Mouse (Mus musculus): ENCODE data around the gene Fzd9. TPM values are rescaled to one million over a fixed set of nuclear protein-coding genes. Genes with fewer than 3 reads are reported as not detected.

The Fzd9 gene
- polyA plus RNA-seq, 1 experiment from 2014 or later = 0.61 TPM

- no peaks in the 10 kb centered on the region for H3K36me3 ChIP-seq
- no peak overlapping the region for H3K9ac ChIP-seq
- WGBS = 73% methylated on average over 8 of the region's 8 CpGs
- no peak overlapping the region for H3K4me3 ChIP-seq
- H3K4me1 ChIP-seq = peaks cover 5% of the 10 kb centered on the region
- no peaks in the 10 kb centered on the region for H3K9me3 ChIP-seq
- no peak for ATAC-seq (ENCODE audit: borderline replicate concordance, extremely low read depth, low FRiP score, low TSS enrichment)
- no peak overlapping the region for H3K27ac ChIP-seq
- H3K27me3 ChIP-seq = no peaks in the 10 kb centered on the region
- no peak overlapping the region for H3K4me2 ChIP-seq
Measured at GRCm38 (mm10) chr5:135269451-135269850, 18.4 kb upstream of the Fzd9 start.

- H3K27ac ChIP-seq = peak overlapping the region; percentile 56
- no peak overlapping the region for H3K9ac ChIP-seq
- no peaks in the 10 kb centered on the region for H3K9me3 ChIP-seq
- H3K4me3 ChIP-seq = no peak overlapping the region; the same call in 1 of the 2 replicates
- 27% methylated on average over 9 of the region's 9 CpGs for WGBS
- H3K4me2 ChIP-seq = peak overlapping the region; percentile 49
- no peaks in the 10 kb centered on the region for H3K27me3 ChIP-seq
- H3K36me3 ChIP-seq = no peaks in the 10 kb centered on the region
- peak; percentile 45; the same call in 1 of the 2 replicates for ATAC-seq (ENCODE audit: borderline replicate concordance, extremely low read depth, low FRiP score, low TSS enrichment)
- peaks cover 11% of the 10 kb centered on the region for H3K4me1 ChIP-seq
Measured at GRCm38 (mm10) chr5:135264548-135264947, 13.5 kb upstream of the Fzd9 start.

- ATAC-seq (ENCODE audit: borderline replicate concordance, extremely low read depth, low FRiP score, low TSS enrichment) = peak; percentile 84
- H3K36me3 ChIP-seq = no peaks in the 10 kb centered on the region
- H3K9me3 ChIP-seq = no peaks in the 10 kb centered on the region
- H3K4me1 ChIP-seq = peaks cover 11% of the 10 kb centered on the region
- 11% methylated on average over 17 of the region's 17 CpGs for WGBS
- H3K4me2 ChIP-seq = peak overlapping the region; percentile 49
- H3K27ac ChIP-seq = peak overlapping the region; percentile 56
- H3K4me3 ChIP-seq = peak overlapping the region; percentile 13; the same call in 1 of the 2 replicates
- no peak overlapping the region for H3K9ac ChIP-seq
- H3K27me3 ChIP-seq = no peaks in the 10 kb centered on the region
Measured at GRCm38 (mm10) chr5:135263866-135264503, 13.0 kb upstream of the Fzd9 start.

- peak overlapping the region; percentile 56 for H3K4me2 ChIP-seq
- no peaks in the 10 kb centered on the region for H3K27me3 ChIP-seq
- H3K4me1 ChIP-seq = peaks cover 16% of the 10 kb centered on the region
- 24% methylated on average over 30 of the region's 30 CpGs for WGBS
- H3K9ac ChIP-seq = peak overlapping the region; percentile 43
- peak overlapping the region; percentile 28 for H3K4me3 ChIP-seq
- 0 out of 2 replicates have a peak, but pooled peaks have one; percentile 17 for ATAC-seq (ENCODE audit: borderline replicate concordance, extremely low read depth, low FRiP score, low TSS enrichment)
- H3K36me3 ChIP-seq = no peaks in the 10 kb centered on the region
- H3K27ac ChIP-seq = peak overlapping the region; percentile 32
- no peaks in the 10 kb centered on the region for H3K9me3 ChIP-seq
Measured at GRCm38 (mm10) chr5:135258280-135259150, 7.5 kb upstream of the Fzd9 start.

GRCm38 (mm10) chr5:135257559-135257958 is 6.5 kb upstream of the Fzd9 start:
- no peak overlapping the region for H3K27ac ChIP-seq

GRCm38 (mm10) chr5:135256166-135256565 is 5.1 kb upstream of the Fzd9 start:
- Histone ChIP-seq H3K27me3 (no peaks in the 10 kb centered on the region), H3K4me1 (peaks cover 19% of the 10 kb centered on the region), H3K36me3 (no peaks in the 10 kb centered on the region), H3K9me3 (no peaks in the 10 kb centered on the region), H3K4me2 (no peak overlapping the region), H3K9ac (no peak overlapping the region), H3K4me3 (no peak overlapping the region), H3K27ac (no peak overlapping the region)
- 81% methylated on average over 3 of the region's 3 CpGs for WGBS
- no peak for ATAC-seq (ENCODE audit: borderline replicate concordance, extremely low read depth, low FRiP score, low TSS enrichment)

More at GRCm38 (mm10) chr5:135257559-135257958, 6.5 kb upstream of the Fzd9 start:
- Histone ChIP-seq H3K4me2 (no peak overlapping the region), H3K36me3 (no peaks in the 10 kb centered on the region), H3K9ac (no peak overlapping the region), H3K4me1 (peaks cover 16% of the 10 kb centered on the region), H3K27me3 (no peaks in the 10 kb centered on the region), H3K9me3 (no peaks in the 10 kb centered on the region), H3K4me3 (no peak overlapping the region)
- WGBS = 80% methylated on average over 12 of the region's 12 CpGs
- ATAC-seq (ENCODE audit: borderline replicate concordance, extremely low read depth, low FRiP score, low TSS enrichment) = no peak

- Histone ChIP-seq H3K4me1 (peaks cover 31% of the 10 kb centered on the region), H3K9me3 (no peaks in the 10 kb centered on the region), H3K4me2 (no peak overlapping the region), H3K27ac (no peak overlapping the region), H3K4me3 (no peak overlapping the region), H3K36me3 (no peaks in the 10 kb centered on the region), H3K27me3 (peaks cover 22% of the 10 kb centered on the region), H3K9ac (no peak overlapping the region)
- WGBS = 14% methylated on average over 12 of the region's 12 CpGs
- no peak for ATAC-seq (ENCODE audit: borderline replicate concordance, extremely low read depth, low FRiP score, low TSS enrichment)
Measured at GRCm38 (mm10) chr5:135253741-135254401, 2.8 kb upstream of the Fzd9 start.

GRCm38 (mm10) chr5:135250186-135251078 is 598 bp downstream of the Fzd9 start:
- H3K4me3 ChIP-seq = peak overlapping the region; percentile 53
- peaks cover 22% of the 10 kb centered on the region for H3K4me1 ChIP-seq
- WGBS = 2% methylated on average over 92 of the region's 92 CpGs
- peak; percentile 46 for ATAC-seq (ENCODE audit: borderline replicate concordance, extremely low read depth, low FRiP score, low TSS enrichment)
- H3K4me2 ChIP-seq = peak overlapping the region; percentile 99
- peaks cover 26% of the 10 kb centered on the region for H3K27me3 ChIP-seq
- no peaks in the 10 kb centered on the region for H3K9me3 ChIP-seq
- peak overlapping the region; percentile 34 for H3K9ac ChIP-seq
- H3K36me3 ChIP-seq = peaks cover 17% of the 10 kb centered on the region
- H3K27ac ChIP-seq = no peak overlapping the region

GRCm38 (mm10) chr5:135248956-135249676 is 1.9 kb downstream of the Fzd9 start:
- 76% methylated on average over 16 of the region's 16 CpGs for WGBS
- Histone ChIP-seq H3K9me3 (no peaks in the 10 kb centered on the region), H3K9ac (no peak overlapping the region), H3K36me3 (peaks cover 30% of the 10 kb centered on the region), H3K27ac (no peak overlapping the region), H3K4me2 (no peak overlapping the region; the same call in 1 of the 2 replicates), H3K27me3 (peaks cover 26% of the 10 kb centered on the region), H3K4me1 (peaks cover 20% of the 10 kb centered on the region), H3K4me3 (no peak overlapping the region)
- ATAC-seq (ENCODE audit: borderline replicate concordance, extremely low read depth, low FRiP score, low TSS enrichment) = no peak

- Histone ChIP-seq H3K27ac (no peak overlapping the region), H3K9ac (no peak overlapping the region), H3K9me3 (no peaks in the 10 kb centered on the region), H3K4me3 (no peak overlapping the region), H3K36me3 (peaks cover 46% of the 10 kb centered on the region), H3K27me3 (peaks cover 26% of the 10 kb centered on the region), H3K4me2 (no peak overlapping the region), H3K4me1 (peaks cover 15% of the 10 kb centered on the region)
- 73% methylated on average over 9 of the region's 9 CpGs for WGBS
- no peak for ATAC-seq (ENCODE audit: borderline replicate concordance, extremely low read depth, low FRiP score, low TSS enrichment)
Measured at GRCm38 (mm10) chr5:135247337-135247736, 3.7 kb downstream of the Fzd9 start.

All from lung, embryonic 15.5 days (tissue).